Mouse (Mus musculus): Measurements from ENCODE around the gene Itfg1. TPM values are rescaled to one million over a fixed set of nuclear protein-coding genes. Genes with fewer than 3 reads are reported as not detected.
A peak's percentile ranks its signal among the peaks of the same experiment; 100 is the strongest.

Gene Itfg1
- polyA plus RNA-seq, 1 experiment from 2014 or later, result 58.9 TPM

GRCm38 (mm10) chr8:85783871-85784270 lies 56.9 kb downstream of the Itfg1 start:
- 90% methylated on average over 1 of the region's 1 CpGs for WGBS
- Histone ChIP-seq H3K36me3 (ENCODE audit: control insufficient read depth, insufficient read depth, low read length) (no peaks in the 10 kb centered on the region), H3K9ac (ENCODE audit: low read depth, low read length) (no peak overlapping the region), H3K27ac (ENCODE audit: low read length) (no peak overlapping the region), H3K4me3 (ENCODE audit: low read length) (no peak overlapping the region), H3K9me3 (ENCODE audit: control insufficient read depth, low read length) (no peaks in the 10 kb centered on the region), H3K27me3 (replicated peaks; ENCODE audit: control insufficient read depth, insufficient read depth, low read length) (no peaks in the 10 kb centered on the region), H3K4me2 (ENCODE audit: low read depth, low read length) (no peak overlapping the region), H3K4me1 (ENCODE audit: control insufficient read depth, insufficient read depth, low read length) (no peaks in the 10 kb centered on the region)
- no peak for ATAC-seq

GRCm38 (mm10) chr8:85780091-85780490 lies 60.6 kb downstream of the Itfg1 start:
- H3K4me3 ChIP-seq (ENCODE audit: low read length), result no peak overlapping the region
- H3K36me3 ChIP-seq (ENCODE audit: control insufficient read depth, insufficient read depth, low read length), result no peaks in the 10 kb centered on the region
- 92% methylated on average over 3 of the region's 3 CpGs for WGBS

GRCm38 (mm10) chr8:85745053-85745452 lies 95.7 kb downstream of the Itfg1 start:
- no peak for ATAC-seq
- no peaks in the 10 kb centered on the region for H3K9me3 ChIP-seq (ENCODE audit: control insufficient read depth, low read length)
- no peak overlapping the region for H3K9ac ChIP-seq (ENCODE audit: low read depth, low read length)
- H3K4me1 ChIP-seq (ENCODE audit: control insufficient read depth, insufficient read depth, low read length), result no peaks in the 10 kb centered on the region
- no peaks in the 10 kb centered on the region for H3K36me3 ChIP-seq (ENCODE audit: control insufficient read depth, insufficient read depth, low read length)
- no peak overlapping the region for H3K4me3 ChIP-seq (ENCODE audit: low read length)
- no peak overlapping the region for H3K27ac ChIP-seq (ENCODE audit: low read length)
- 93% methylated on average over 2 of the region's 2 CpGs for WGBS
- H3K4me2 ChIP-seq (ENCODE audit: low read depth, low read length), result no peak overlapping the region
- H3K27me3 ChIP-seq (replicated peaks; ENCODE audit: control insufficient read depth, insufficient read depth, low read length), result no peaks in the 10 kb centered on the region

More at GRCm38 (mm10) chr8:85780091-85780490, 60.6 kb downstream of the Itfg1 start:
- Histone ChIP-seq H3K9me3 (ENCODE audit: control insufficient read depth, low read length) (no peaks in the 10 kb centered on the region), H3K4me1 (ENCODE audit: control insufficient read depth, insufficient read depth, low read length) (no peaks in the 10 kb centered on the region), H3K27ac (ENCODE audit: low read length) (no peak overlapping the region), H3K27me3 (replicated peaks; ENCODE audit: control insufficient read depth, insufficient read depth, low read length) (no peaks in the 10 kb centered on the region), H3K4me2 (ENCODE audit: low read depth, low read length) (no peak overlapping the region), H3K9ac (ENCODE audit: low read depth, low read length) (no peak overlapping the region)
- no peak for ATAC-seq

- H3K4me3 ChIP-seq (ENCODE audit: low read length), result no peak overlapping the region
- H3K9ac ChIP-seq (ENCODE audit: low read depth, low read length), result no peak overlapping the region
- H3K27ac ChIP-seq (ENCODE audit: low read length), result no peak overlapping the region
- H3K4me2 ChIP-seq (ENCODE audit: low read depth, low read length), result no peak overlapping the region
- 93% methylated on average over 3 of the region's 3 CpGs for WGBS
- H3K27me3 ChIP-seq (replicated peaks; ENCODE audit: control insufficient read depth, insufficient read depth, low read length), result no peaks in the 10 kb centered on the region
- no peaks in the 10 kb centered on the region for H3K36me3 ChIP-seq (ENCODE audit: control insufficient read depth, insufficient read depth, low read length)
- no peaks in the 10 kb centered on the region for H3K9me3 ChIP-seq (ENCODE audit: control insufficient read depth, low read length)
- no peaks in the 10 kb centered on the region for H3K4me1 ChIP-seq (ENCODE audit: control insufficient read depth, insufficient read depth, low read length)
- no peak for ATAC-seq
Observed at GRCm38 (mm10) chr8:85730545-85730944, 110.2 kb downstream of the Itfg1 start.

GRCm38 (mm10) chr8:85717271-85717670 lies 123.5 kb downstream of the Itfg1 start:
- Histone ChIP-seq H3K4me2 (ENCODE audit: low read depth, low read length) (no peak overlapping the region), H3K9ac (ENCODE audit: low read depth, low read length) (no peak overlapping the region), H3K4me3 (ENCODE audit: low read length) (no peak overlapping the region), H3K36me3 (ENCODE audit: control insufficient read depth, insufficient read depth, low read length) (no peaks in the 10 kb centered on the region), H3K27me3 (replicated peaks; ENCODE audit: control insufficient read depth, insufficient read depth, low read length) (no peaks in the 10 kb centered on the region), H3K9me3 (ENCODE audit: control insufficient read depth, low read length) (no peaks in the 10 kb centered on the region), H3K4me1 (ENCODE audit: control insufficient read depth, insufficient read depth, low read length) (no peaks in the 10 kb centered on the region), H3K27ac (ENCODE audit: low read length) (no peak overlapping the region)
- 83% methylated on average over 5 of the region's 5 CpGs for WGBS
- ATAC-seq, result no peak

GRCm38 (mm10) chr8:85716696-85717095 lies 124.0 kb downstream of the Itfg1 start:
- 92% methylated on average over 4 of the region's 4 CpGs for WGBS
- Histone ChIP-seq H3K9ac (ENCODE audit: low read depth, low read length) (no peak overlapping the region), H3K4me2 (ENCODE audit: low read depth, low read length) (no peak overlapping the region), H3K27me3 (replicated peaks; ENCODE audit: control insufficient read depth, insufficient read depth, low read length) (no peaks in the 10 kb centered on the region), H3K4me1 (ENCODE audit: control insufficient read depth, insufficient read depth, low read length) (no peaks in the 10 kb centered on the region), H3K36me3 (ENCODE audit: control insufficient read depth, insufficient read depth, low read length) (no peaks in the 10 kb centered on the region), H3K9me3 (ENCODE audit: control insufficient read depth, low read length) (no peaks in the 10 kb centered on the region), H3K4me3 (ENCODE audit: low read length) (no peak overlapping the region), H3K27ac (ENCODE audit: low read length) (no peak overlapping the region)
- ATAC-seq, result no peak

GRCm38 (mm10) chr8:85706988-85707387 lies 133.7 kb downstream of the Itfg1 start:
- H3K36me3 ChIP-seq (ENCODE audit: control insufficient read depth, insufficient read depth, low read length), result no peaks in the 10 kb centered on the region
- no peaks in the 10 kb centered on the region for H3K27me3 ChIP-seq (replicated peaks; ENCODE audit: control insufficient read depth, insufficient read depth, low read length)
- no peak overlapping the region for H3K4me3 ChIP-seq (ENCODE audit: low read length)
- ATAC-seq, result no peak
- no peaks in the 10 kb centered on the region for H3K4me1 ChIP-seq (ENCODE audit: control insufficient read depth, insufficient read depth, low read length)
- no peak overlapping the region for H3K4me2 ChIP-seq (ENCODE audit: low read depth, low read length)
- H3K9me3 ChIP-seq (ENCODE audit: control insufficient read depth, low read length), result no peaks in the 10 kb centered on the region
- 69% methylated on average over 2 of the region's 2 CpGs for WGBS
- no peak overlapping the region for H3K9ac ChIP-seq (ENCODE audit: low read depth, low read length)
- no peak overlapping the region for H3K27ac ChIP-seq (ENCODE audit: low read length)

GRCm38 (mm10) chr8:85700751-85701351 lies 139.9 kb downstream of the Itfg1 start, which contains the start of gene Neto2:
Neto2 (minus strand) TSS chr8:85700924.
- H3K27me3 ChIP-seq (replicated peaks; ENCODE audit: control insufficient read depth, insufficient read depth, low read length), result no peaks in the 10 kb centered on the region
- H3K9ac ChIP-seq (ENCODE audit: low read depth, low read length), result peak within 1 kb of the TSS; percentile 78
- peak within 1 kb of the TSS; percentile 61 for H3K27ac ChIP-seq (ENCODE audit: low read length)
- H3K9me3 ChIP-seq (ENCODE audit: control insufficient read depth, low read length), result no peaks in the 10 kb centered on the region
- peak within 1 kb of the TSS; percentile 75 for H3K4me3 ChIP-seq (ENCODE audit: low read length)
- 5% methylated on average over 50 of the region's 65 CpGs for WGBS
- ATAC-seq, result peak; percentile 91
- H3K36me3 ChIP-seq (ENCODE audit: control insufficient read depth, insufficient read depth, low read length), result no peaks in the 10 kb centered on the region
- H3K4me2 ChIP-seq (ENCODE audit: low read depth, low read length), result peak within 1 kb of the TSS; percentile 99
- 0 out of 2 replicates have a peak, but pooled peaks cover 4% of the 10 kb centered on the region for H3K4me1 ChIP-seq (ENCODE audit: control insufficient read depth, insufficient read depth, low read length)

GRCm38 (mm10) chr8:85700101-85700750 lies 140.5 kb downstream of the Itfg1 start:
- H3K36me3 ChIP-seq (ENCODE audit: control insufficient read depth, insufficient read depth, low read length), result no peaks in the 10 kb centered on the region
- H3K27me3 ChIP-seq (replicated peaks; ENCODE audit: control insufficient read depth, insufficient read depth, low read length), result no peaks in the 10 kb centered on the region

More at GRCm38 (mm10) chr8:85700101-85700750, 140.5 kb downstream of the Itfg1 start:
- peak overlapping the region; percentile 78 for H3K9ac ChIP-seq (ENCODE audit: low read depth, low read length)
- peak overlapping the region; percentile 99 for H3K4me2 ChIP-seq (ENCODE audit: low read depth, low read length)
- H3K4me1 ChIP-seq (ENCODE audit: control insufficient read depth, insufficient read depth, low read length), result 0 out of 2 replicates have a peak, but pooled peaks cover 4% of the 10 kb centered on the region
- ATAC-seq, result peak; percentile 97
- 1% methylated on average over 83 of the region's 84 CpGs for WGBS
- H3K4me3 ChIP-seq (ENCODE audit: low read length), result peak overlapping the region; percentile 75
- H3K9me3 ChIP-seq (ENCODE audit: control insufficient read depth, low read length), result no peaks in the 10 kb centered on the region
- peak overlapping the region; percentile 61 for H3K27ac ChIP-seq (ENCODE audit: low read length)

All from intestine, embryonic 16.5 days (tissue).